Mouse (Mus musculus): Measurements from ENCODE around the gene Slc17a8. TPM values are rescaled to one million over a fixed set of nuclear protein-coding genes. Genes with fewer than 3 reads are reported as not detected.

Slc17a8 gene
- polyA plus RNA-seq (2021; fragmentation: Nextera tagmentation): 0.16 and 0.30 TPM in 2 replicates
- long read RNA-seq, experiment 1: 0 reads
- long read RNA-seq, experiment 2: 0 reads

GRCm38 (mm10) chr10:89621129-89621528 lies at the start of gene Slc17a8:
Gene Slc17a8, minus strand, starts transcription at chr10:89621253.

DNA sequence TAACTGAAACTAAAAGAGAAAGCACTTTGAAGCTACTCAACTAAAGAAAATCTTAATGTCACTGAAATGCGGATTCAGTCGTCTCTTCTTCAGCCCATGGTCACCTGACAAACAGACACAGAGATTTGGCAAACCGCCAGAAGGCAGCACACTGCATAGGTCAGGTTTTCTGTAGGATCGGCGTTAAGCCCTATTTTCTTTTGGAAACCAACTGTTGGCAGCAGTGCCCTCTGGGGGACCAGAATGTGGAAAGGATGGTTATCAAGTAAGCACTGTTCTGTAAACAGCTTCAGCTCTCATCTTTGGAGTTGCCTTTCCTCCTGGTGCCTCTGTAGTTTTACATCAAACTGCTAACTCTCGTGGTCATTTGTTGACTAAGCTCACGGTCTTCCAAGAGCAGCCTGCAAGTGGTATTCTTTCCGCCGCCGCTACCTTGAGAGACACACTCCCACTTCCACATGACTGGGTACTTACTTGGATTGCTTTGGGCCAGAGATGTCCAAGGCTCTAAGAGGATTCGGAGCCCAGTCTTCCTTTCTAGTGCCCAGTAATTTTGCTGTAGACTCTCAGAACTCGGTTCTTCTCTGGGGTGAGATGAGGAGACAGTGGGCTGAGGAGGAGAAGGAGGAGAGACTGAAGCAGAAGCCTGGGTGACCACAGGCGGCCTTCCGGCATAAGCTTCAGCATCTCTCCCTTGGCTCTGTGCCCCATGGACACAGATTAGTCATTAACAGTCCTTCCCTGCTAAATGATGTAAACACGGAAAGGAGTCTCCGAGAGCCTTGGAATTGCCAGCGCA lies 87.9 kb downstream of the Slc17a8 start, which contains the start of gene Nr1h4:
Gene Nr1h4 (minus strand): TSS at position 657 of the 799 bp plus-strand sequence.

Other genes with a start within 250 kb of the Slc17a8 start
- 0.50 and 1.3 TPM in 2 replicates for gene Gas2l3, start 177.3 kb downstream of the Slc17a8 start, polyA plus RNA-seq (2021; fragmentation: Nextera tagmentation)
- gene Nr1h4, start 87.7 kb downstream of the Slc17a8 start, polyA plus RNA-seq (2021; fragmentation: Nextera tagmentation): 0.06 and 0.09 TPM in 2 replicates
- 4.2 and 4.7 TPM in 2 replicates for gene Scyl2, start 65.0 kb upstream of the Slc17a8 start, polyA plus RNA-seq (2021; fragmentation: Nextera tagmentation)
- gene Actr6, start 111.0 kb upstream of the Slc17a8 start, polyA plus RNA-seq (2021; fragmentation: Nextera tagmentation): 37.7 and 48.6 TPM in 2 replicates
- 48.3 and 54.6 TPM in 2 replicates for gene Uhrf1bp1l, start 123.7 kb upstream of the Slc17a8 start, polyA plus RNA-seq (2021; fragmentation: Nextera tagmentation)